Comparison of ENCODE assay signal across 26 mouse cellular contexts in genomic region chr4:47244651-47245050, GRCm38 (mm10). TPM values are rescaled to one million over a fixed set of nuclear protein-coding genes. Genes with fewer than 3 reads are reported as not detected.
A peak's percentile ranks its signal among the peaks of the same experiment; 100 is the strongest.
DNase-seq lines count a peak whose midpoint lies in the region; ATAC-seq and TF ChIP-seq lines count a peak whose summit lies in the region.
"Had no signal": no experiment of that assay in that cellular context is flagged by ENCODE, and none has a peak within 500 bp of the region (broad histone marks: within the 10 kb centered on the region; RNA-seq: fewer than 3 reads in every experiment).

No protein-coding gene starts in this region.

- peak overlapping the region; percentile 32; the same call in 1 of the 2 replicates for H3K27ac ChIP-seq in layer of hippocampus, adult 2 months
- H3K27ac ChIP-seq in intestine, postnatal 0 days (ENCODE audit: low read depth, low read length) = no peak overlapping the region
- H3K27ac ChIP-seq: embryonic facial prominence, embryonic 12.5 days; embryonic facial prominence, embryonic 15.5 days; forebrain, embryonic 12.5 days; heart, adult 2 months; hindbrain, embryonic 13.5 days; intestine, embryonic 15.5 days had no signal

- H3K36me3 ChIP-seq in intestine, postnatal 0 days (ENCODE audit: control insufficient read depth, insufficient read depth) = no peaks in the 10 kb centered on the region
- H3K36me3 ChIP-seq: embryonic facial prominence, embryonic 12.5 days; embryonic facial prominence, embryonic 15.5 days; forebrain, embryonic 12.5 days; hindbrain, embryonic 13.5 days; intestine, embryonic 15.5 days had no signal

- no peaks in the 10 kb centered on the region; the same call in 1 of the 2 replicates for H3K4me1 ChIP-seq in intestine, postnatal 0 days (replicated peaks; ENCODE audit: control insufficient read depth, insufficient read depth, low read length)
- H3K4me1 ChIP-seq: intestine, embryonic 15.5 days had no signal

- ATAC-seq in intestine, postnatal 0 days = no peak
- ATAC-seq: activated CD4-positive, CD25-positive, alpha-beta regulatory T cell, adult 4 months; CD4-positive, CD25-positive, alpha-beta regulatory T cell, adult 4 months; hindbrain, embryonic 16.5 days; intestine, embryonic 15.5 days had no signal

- H3K4me3 ChIP-seq in layer of hippocampus, adult 2 months = no peak overlapping the region
- no peak overlapping the region for H3K4me3 ChIP-seq in intestine, postnatal 0 days (ENCODE audit: low read depth, low read length)
- H3K4me3 ChIP-seq: embryonic facial prominence, embryonic 12.5 days; embryonic facial prominence, embryonic 15.5 days; forebrain, embryonic 12.5 days; heart, adult 2 months; hindbrain, embryonic 13.5 days; intestine, embryonic 15.5 days had no signal

- WGBS in intestine, postnatal 0 days = 64% methylated on average over 6 of the region's 6 CpGs

- no peaks in the 10 kb centered on the region for H3K27me3 ChIP-seq in intestine, postnatal 0 days (replicated peaks; ENCODE audit: control insufficient read depth, insufficient read depth, low read length)
- H3K27me3 ChIP-seq: embryonic facial prominence, embryonic 12.5 days; embryonic facial prominence, embryonic 15.5 days; intestine, embryonic 15.5 days had no signal

- TF ChIP-seq CTCF in layer of hippocampus, adult 2 months (conservative IDR thresholded peaks at IDR 0.05) = no peak
- TF ChIP-seq CTCF in intestine, postnatal 0 days (IDR thresholded peaks at IDR 0.05; ENCODE audit: low read depth) = no peak

- no peak overlapping the region for H3K9ac ChIP-seq in intestine, postnatal 0 days (ENCODE audit: low read depth, low read length)
- H3K9ac ChIP-seq: embryonic facial prominence, embryonic 12.5 days; embryonic facial prominence, embryonic 15.5 days; forebrain, embryonic 12.5 days; hindbrain, embryonic 13.5 days; intestine, embryonic 15.5 days had no signal

- H3K4me2 ChIP-seq in intestine, postnatal 0 days (replicated peaks; ENCODE audit: low read depth) = no peak overlapping the region
- H3K4me2 ChIP-seq: embryonic facial prominence, embryonic 12.5 days; embryonic facial prominence, embryonic 15.5 days; forebrain, embryonic 12.5 days; heart, embryonic 11.5 days; hindbrain, embryonic 13.5 days; intestine, embryonic 15.5 days had no signal

- no peak for DNase-seq in layer of hippocampus, adult 2 months (ENCODE audit: low spot score in 2 of 2)
- no peak for DNase-seq in layer of hippocampus, postnatal 10 days (ENCODE audit: low spot score in 2 of 2)
- peak; percentile 81 for DNase-seq in brain, adult 2 months (ENCODE audit: low read depth, low spot score)
- peak; percentile 62 for DNase-seq in retina, embryonic 14.5 days (ENCODE audit: low spot score)
- no peak for DNase-seq in gastrocnemius, postnatal 10 days
- DNase-seq: adrenal gland, adult 8-10 months; adrenal gland, postnatal 25 days; cerebellum, adult 11 months; cerebellum, adult 2 months; cerebellum, adult 9-11 months; cerebellum, postnatal 25 days; gastrocnemius, postnatal 36 days; heart, adult 2 months had no signal

- H3K9me3 ChIP-seq in intestine, postnatal 0 days (ENCODE audit: control insufficient read depth) = no peaks in the 10 kb centered on the region
- H3K9me3 ChIP-seq: embryonic facial prominence, embryonic 12.5 days; embryonic facial prominence, embryonic 15.5 days; forebrain, embryonic 12.5 days; hindbrain, embryonic 13.5 days; intestine, embryonic 15.5 days had no signal

RNA-seq across cellular contexts. Expression of gene Col15a1, which starts 36.7 kb away (rescaled TPM):
- total RNA-seq in layer of hippocampus, adult 2 months (2021) = 1 to 10 TPM; 6.8 to 7.0 TPM
- total RNA-seq in layer of hippocampus, postnatal 10 days (2021) = 10 to 100 TPM; 16.0 TPM
- 13.0 and 13.1 TPM in 2 replicates for polyA plus RNA-seq in intestine, postnatal 0 days (2015; fragmentation: Nextera tagmentation; extraction: Ambion mirVana)
- total RNA-seq in gastrocnemius, postnatal 10 days (2021) = 100 to 1,000 TPM; 332 to 359 TPM
- total RNA-seq: common myeloid progenitor, adult 5-6 weeks; granulocyte monocyte progenitor cell, adult 5-6 weeks; hematopoietic stem cell, adult 5-6 weeks had no signal

Comparison
In these comparisons a context has a peak if more than half of its experiments do, and no peak if none do; other contexts are left out.
1. DNase-seq: peak in brain, adult 2 months (single experiment) and retina, embryonic 14.5 days (single experiment); none in layer of hippocampus, adult 2 months (0 of 2), layer of hippocampus, postnatal 10 days (0 of 2) and gastrocnemius, postnatal 10 days (single experiment).
2. RNA of gene Col15a1, which starts 36.7 kb away (total RNA-seq): 332 to 359 TPM in gastrocnemius, postnatal 10 days; 16.0 TPM in layer of hippocampus, postnatal 10 days and 6.8 to 7.0 TPM in layer of hippocampus, adult 2 months; every median in the first group is over 10 times any median in the second.